12 mouse cellular contexts compared by ENCODE assay signal in genomic region chr10:80407924-80408323, GRCm38 (mm10). TPM values are rescaled to one million over a fixed set of nuclear protein-coding genes. Genes with fewer than 3 reads are reported as not detected.
DNase-seq lines count a peak whose midpoint lies in the region; ATAC-seq and TF ChIP-seq lines count a peak whose summit lies in the region.
"Had no signal": no experiment of that assay in that cellular context is flagged by ENCODE, and none has a peak within 500 bp of the region (broad histone marks: within the 10 kb centered on the region; RNA-seq: fewer than 3 reads in every experiment).

No protein-coding gene starts in this region.

- no peak for TF ChIP-seq EP300 in stomach, postnatal 0 days (optimal IDR thresholded peaks at IDR 0.05)

- H3K4me2 ChIP-seq in hindbrain, embryonic 11.5 days (replicated peaks; ENCODE audit: low read depth, low read length) = no peak overlapping the region
- no peak overlapping the region for H3K4me2 ChIP-seq in hindbrain, postnatal 0 days (ENCODE audit: low read depth, low read length)
- H3K4me2 ChIP-seq in midbrain, embryonic 13.5 days (replicated peaks) = 0 out of 2 replicates have a peak overlapping the region, but pooled peaks have one; percentile 93
- no peak overlapping the region for H3K4me2 ChIP-seq in midbrain, embryonic 15.5 days
- no peak overlapping the region for H3K4me2 ChIP-seq in stomach, postnatal 0 days (replicated peaks; ENCODE audit: low read depth)

- H3K9me3 ChIP-seq in hindbrain, embryonic 11.5 days (ENCODE audit: control insufficient read depth, low read length) = no peaks in the 10 kb centered on the region
- H3K9me3 ChIP-seq in hindbrain, postnatal 0 days (ENCODE audit: low read length) = no peaks in the 10 kb centered on the region
- 0 out of 2 replicates have a peak, but pooled peaks cover 4% of the 10 kb centered on the region for H3K9me3 ChIP-seq in midbrain, embryonic 13.5 days
- no peaks in the 10 kb centered on the region for H3K9me3 ChIP-seq in midbrain, embryonic 15.5 days
- H3K9me3 ChIP-seq in limb, embryonic 10.5 days (replicated peaks) = no peaks in the 10 kb centered on the region
- no peaks in the 10 kb centered on the region for H3K9me3 ChIP-seq in stomach, postnatal 0 days (ENCODE audit: control insufficient read depth, low read length)

- WGBS in hindbrain, embryonic 11.5 days = 64% methylated on average over 4 of the region's 4 CpGs
- WGBS in hindbrain, postnatal 0 days = 44% methylated on average over 4 of the region's 4 CpGs
- 50% methylated on average over 4 of the region's 4 CpGs for WGBS in midbrain, embryonic 13.5 days
- 54% methylated on average over 4 of the region's 4 CpGs for WGBS in midbrain, embryonic 15.5 days
- 52% methylated on average over 4 of the region's 4 CpGs for WGBS in limb, embryonic 10.5 days
- 31% methylated on average over 4 of the region's 4 CpGs for WGBS in stomach, postnatal 0 days

- DNase-seq in hindbrain, embryonic 11.5 days (ENCODE audit: low spot score) = no peak
- DNase-seq in hindbrain, postnatal 0 days (ENCODE audit: low spot score) = no peak
- DNase-seq in limb, embryonic 10.5 days (ENCODE audit: low spot score) = no peak
- DNase-seq in stomach, postnatal 0 days (ENCODE audit: low spot score) = no peak
- no peak for DNase-seq in cerebellum, adult 18-20 months
- DNase-seq: adrenal gland, adult 8-10 months; cerebellum, adult 11 months; gastrocnemius, postnatal 10 days; layer of hippocampus, postnatal 36 days; thymus, postnatal 25 days had no signal

- no peak for ATAC-seq in hindbrain, embryonic 11.5 days (ENCODE audit: low FRiP score)
- ATAC-seq in hindbrain, postnatal 0 days = no peak
- ATAC-seq in midbrain, embryonic 13.5 days = no peak
- ATAC-seq in midbrain, embryonic 15.5 days (replicated peaks) = no peak
- ATAC-seq in stomach, postnatal 0 days (ENCODE audit: low FRiP score, low TSS enrichment) = no peak

- H3K4me1 ChIP-seq in hindbrain, embryonic 11.5 days (replicated peaks; ENCODE audit: control insufficient read depth, insufficient read depth, low read length) = peaks cover 6% of the 10 kb centered on the region
- H3K4me1 ChIP-seq in hindbrain, postnatal 0 days (ENCODE audit: insufficient read depth, low read length) = peaks cover 8% of the 10 kb centered on the region
- peaks cover 29% of the 10 kb centered on the region for H3K4me1 ChIP-seq in midbrain, embryonic 13.5 days (replicated peaks)
- H3K4me1 ChIP-seq in midbrain, embryonic 15.5 days = peaks cover 33% of the 10 kb centered on the region
- peaks cover 24% of the 10 kb centered on the region for H3K4me1 ChIP-seq in limb, embryonic 10.5 days
- H3K4me1 ChIP-seq in stomach, postnatal 0 days (replicated peaks; ENCODE audit: control insufficient read depth, insufficient read depth) = no peaks in the 10 kb centered on the region

- no peaks in the 10 kb centered on the region for H3K27me3 ChIP-seq in hindbrain, embryonic 11.5 days (ENCODE audit: control insufficient read depth, insufficient read depth, low read length)
- no peaks in the 10 kb centered on the region for H3K27me3 ChIP-seq in hindbrain, postnatal 0 days (ENCODE audit: insufficient read depth, low read length)
- no peaks in the 10 kb centered on the region for H3K27me3 ChIP-seq in midbrain, embryonic 13.5 days
- H3K27me3 ChIP-seq in midbrain, embryonic 15.5 days (replicated peaks) = no peaks in the 10 kb centered on the region
- no peaks in the 10 kb centered on the region for H3K27me3 ChIP-seq in limb, embryonic 10.5 days (ENCODE audit: low read depth, poor library complexity, severe bottlenecking)
- no peaks in the 10 kb centered on the region for H3K27me3 ChIP-seq in stomach, postnatal 0 days (ENCODE audit: control insufficient read depth, insufficient read depth, low read length)

- H3K27ac ChIP-seq in hindbrain, embryonic 11.5 days (ENCODE audit: low read depth, low read length) = no peak overlapping the region
- H3K27ac ChIP-seq in hindbrain, postnatal 0 days = no peak overlapping the region
- 0 out of 2 replicates have a peak overlapping the region, but pooled peaks have one; percentile 87 for H3K27ac ChIP-seq in midbrain, embryonic 13.5 days
- H3K27ac ChIP-seq in midbrain, embryonic 15.5 days = no peak overlapping the region
- 0 out of 2 replicates have a peak overlapping the region, but pooled peaks have one; percentile 73 for H3K27ac ChIP-seq in limb, embryonic 10.5 days
- 0 out of 2 replicates have a peak overlapping the region, but pooled peaks have one; percentile 8 for H3K27ac ChIP-seq in stomach, postnatal 0 days (replicated peaks)

- 0 out of 2 replicates have a peak overlapping the region, but pooled peaks have one; percentile 12 for H3K4me3 ChIP-seq in hindbrain, embryonic 11.5 days (ENCODE audit: low read depth, low read length)
- no peak overlapping the region for H3K4me3 ChIP-seq in hindbrain, postnatal 0 days (ENCODE audit: low read length)
- H3K4me3 ChIP-seq in midbrain, embryonic 13.5 days (replicated peaks) = no peak overlapping the region
- no peak overlapping the region for H3K4me3 ChIP-seq in midbrain, embryonic 15.5 days
- peak overlapping the region; percentile 85; the same call in 1 of the 2 replicates for H3K4me3 ChIP-seq in limb, embryonic 10.5 days
- no peak overlapping the region for H3K4me3 ChIP-seq in stomach, postnatal 0 days (ENCODE audit: low read depth, low read length)

- no peak for TF ChIP-seq CTCF in hindbrain, postnatal 0 days (IDR thresholded peaks at IDR 0.05; ENCODE audit: low read depth)
- TF ChIP-seq CTCF in stomach, postnatal 0 days (IDR thresholded peaks at IDR 0.05; ENCODE audit: low read depth) = no peak

- peaks cover 25% of the 10 kb centered on the region for H3K36me3 ChIP-seq in hindbrain, embryonic 11.5 days (ENCODE audit: control insufficient read depth, insufficient read depth, low read length)
- peaks cover 23% of the 10 kb centered on the region; the same call in 1 of the 2 replicates for H3K36me3 ChIP-seq in hindbrain, postnatal 0 days (ENCODE audit: insufficient read depth, low read length)
- peaks cover 60% of the 10 kb centered on the region for H3K36me3 ChIP-seq in midbrain, embryonic 13.5 days
- peaks cover 42% of the 10 kb centered on the region for H3K36me3 ChIP-seq in midbrain, embryonic 15.5 days (replicated peaks)
- H3K36me3 ChIP-seq in limb, embryonic 10.5 days = peaks cover 66% of the 10 kb centered on the region
- H3K36me3 ChIP-seq in stomach, postnatal 0 days (ENCODE audit: control insufficient read depth, insufficient read depth, low read length) = peaks cover 32% of the 10 kb centered on the region

- 0 out of 2 replicates have a peak overlapping the region, but pooled peaks have one; percentile 4 for H3K9ac ChIP-seq in hindbrain, embryonic 11.5 days (ENCODE audit: low read depth, low read length)
- no peak overlapping the region for H3K9ac ChIP-seq in hindbrain, postnatal 0 days (replicated peaks; ENCODE audit: low read length)
- H3K9ac ChIP-seq in midbrain, embryonic 13.5 days (replicated peaks) = no peak overlapping the region
- H3K9ac ChIP-seq in midbrain, embryonic 15.5 days = no peak overlapping the region
- H3K9ac ChIP-seq in stomach, postnatal 0 days (ENCODE audit: low read length) = no peak overlapping the region

RNA-seq across cellular contexts. Expression of gene Uqcr11, which starts 1.3 kb away (rescaled TPM):
- 466 and 480 TPM in 2 replicates for polyA plus RNA-seq in hindbrain, embryonic 11.5 days (2014; fragmentation: Nextera tagmentation; extraction: Ambion mirVana)
- total RNA-seq in hindbrain, postnatal 0 days (2014; rRNA removed) = 369 and 391 TPM in 2 replicates
- polyA plus RNA-seq in hindbrain, postnatal 0 days (2015; fragmentation: Nextera tagmentation; extraction: Ambion mirVana) = 897 and 981 TPM in 2 replicates
- 518 and 572 TPM in 2 replicates for polyA plus RNA-seq in midbrain, embryonic 13.5 days (2015; fragmentation: Nextera tagmentation; extraction: Ambion mirVana)
- polyA plus RNA-seq in midbrain, embryonic 15.5 days (2015; fragmentation: Nextera tagmentation; extraction: Ambion mirVana) = 581 and 629 TPM in 2 replicates
- polyA plus RNA-seq in limb, embryonic 10.5 days (2016; fragmentation: Nextera tagmentation; extraction: Ambion mirVana) = 651 and 677 TPM in 2 replicates
- 859 and 899 TPM in 2 replicates for polyA plus RNA-seq in stomach, postnatal 0 days (2015; fragmentation: Nextera tagmentation; extraction: Ambion mirVana)

RNA-seq across cellular contexts. Expression of gene Mbd3, which starts 8.6 kb away (rescaled TPM):
- polyA plus RNA-seq in hindbrain, embryonic 11.5 days (2014; fragmentation: Nextera tagmentation; extraction: Ambion mirVana) = 227 and 240 TPM in 2 replicates
- total RNA-seq in hindbrain, postnatal 0 days (2014; rRNA removed) = 48.2 and 50.4 TPM in 2 replicates
- 166 and 175 TPM in 2 replicates for polyA plus RNA-seq in hindbrain, postnatal 0 days (2015; fragmentation: Nextera tagmentation; extraction: Ambion mirVana)
- 243 and 257 TPM in 2 replicates for polyA plus RNA-seq in midbrain, embryonic 13.5 days (2015; fragmentation: Nextera tagmentation; extraction: Ambion mirVana)
- polyA plus RNA-seq in midbrain, embryonic 15.5 days (2015; fragmentation: Nextera tagmentation; extraction: Ambion mirVana) = 227 and 250 TPM in 2 replicates
- polyA plus RNA-seq in limb, embryonic 10.5 days (2016; fragmentation: Nextera tagmentation; extraction: Ambion mirVana) = 453 and 469 TPM in 2 replicates
- polyA plus RNA-seq in stomach, postnatal 0 days (2015; fragmentation: Nextera tagmentation; extraction: Ambion mirVana) = 81.1 and 82.9 TPM in 2 replicates

RNA-seq across cellular contexts. Expression of gene Mex3d, which starts 20.5 kb away (rescaled TPM):
- polyA plus RNA-seq in hindbrain, embryonic 11.5 days (2014; fragmentation: Nextera tagmentation; extraction: Ambion mirVana) = 13.4 and 14.7 TPM in 2 replicates
- total RNA-seq in hindbrain, postnatal 0 days (2014; rRNA removed) = 129 and 145 TPM in 2 replicates
- polyA plus RNA-seq in hindbrain, postnatal 0 days (2015; fragmentation: Nextera tagmentation; extraction: Ambion mirVana) = 11.6 and 14.2 TPM in 2 replicates
- polyA plus RNA-seq in midbrain, embryonic 13.5 days (2015; fragmentation: Nextera tagmentation; extraction: Ambion mirVana) = 15.9 and 18.6 TPM in 2 replicates
- polyA plus RNA-seq in midbrain, embryonic 15.5 days (2015; fragmentation: Nextera tagmentation; extraction: Ambion mirVana) = 18.3 and 18.8 TPM in 2 replicates
- polyA plus RNA-seq in limb, embryonic 10.5 days (2016; fragmentation: Nextera tagmentation; extraction: Ambion mirVana) = 7.2 and 7.5 TPM in 2 replicates
- polyA plus RNA-seq in stomach, postnatal 0 days (2015; fragmentation: Nextera tagmentation; extraction: Ambion mirVana) = 4.1 and 4.5 TPM in 2 replicates

RNA-seq across cellular contexts. Expression of gene Tcf3, which starts 25.5 kb away (rescaled TPM):
- 110 and 130 TPM in 2 replicates for polyA plus RNA-seq in hindbrain, embryonic 11.5 days (2014; fragmentation: Nextera tagmentation; extraction: Ambion mirVana)
- 132 TPM in 2 replicates for total RNA-seq in hindbrain, postnatal 0 days (2014; rRNA removed)
- polyA plus RNA-seq in hindbrain, postnatal 0 days (2015; fragmentation: Nextera tagmentation; extraction: Ambion mirVana) = 36.2 and 36.4 TPM in 2 replicates
- 67.7 and 82.3 TPM in 2 replicates for polyA plus RNA-seq in midbrain, embryonic 13.5 days (2015; fragmentation: Nextera tagmentation; extraction: Ambion mirVana)
- polyA plus RNA-seq in midbrain, embryonic 15.5 days (2015; fragmentation: Nextera tagmentation; extraction: Ambion mirVana) = 44.9 and 55.8 TPM in 2 replicates
- polyA plus RNA-seq in limb, embryonic 10.5 days (2016; fragmentation: Nextera tagmentation; extraction: Ambion mirVana) = 260 and 283 TPM in 2 replicates
- 30.9 and 37.0 TPM in 2 replicates for polyA plus RNA-seq in stomach, postnatal 0 days (2015; fragmentation: Nextera tagmentation; extraction: Ambion mirVana)

RNA-seq across cellular contexts. Expression of gene Plk5, which starts 51.7 kb away (rescaled TPM):
- 0.11 and 0.14 TPM in 2 replicates for polyA plus RNA-seq in hindbrain, embryonic 11.5 days (2014; fragmentation: Nextera tagmentation; extraction: Ambion mirVana)
- total RNA-seq in hindbrain, postnatal 0 days (2014; rRNA removed) = 15.7 and 18.3 TPM in 2 replicates
- polyA plus RNA-seq in hindbrain, postnatal 0 days (2015; fragmentation: Nextera tagmentation; extraction: Ambion mirVana) = 8.9 and 9.3 TPM in 2 replicates
- polyA plus RNA-seq in midbrain, embryonic 13.5 days (2015; fragmentation: Nextera tagmentation; extraction: Ambion mirVana) = 0.96 and 1.3 TPM in 2 replicates
- 6.2 TPM in 2 replicates for polyA plus RNA-seq in midbrain, embryonic 15.5 days (2015; fragmentation: Nextera tagmentation; extraction: Ambion mirVana)
- 0.31 and 0.48 TPM in 2 replicates for polyA plus RNA-seq in limb, embryonic 10.5 days (2016; fragmentation: Nextera tagmentation; extraction: Ambion mirVana)
- polyA plus RNA-seq in stomach, postnatal 0 days (2015; fragmentation: Nextera tagmentation; extraction: Ambion mirVana) = 0.07 TPM in 2 replicates
- total RNA-seq: gastrocnemius, postnatal 10 days had no signal

Comparison
In these comparisons a context has a peak if more than half of its experiments do, and no peak if none do; other contexts are left out.
1. H3K27ac ChIP-seq: peak in midbrain, embryonic 13.5 days (single experiment), limb, embryonic 10.5 days (single experiment) and stomach, postnatal 0 days (single experiment); none in hindbrain, embryonic 11.5 days (single experiment), hindbrain, postnatal 0 days (single experiment) and midbrain, embryonic 15.5 days (single experiment).
2. H3K4me3 ChIP-seq: peak in hindbrain, embryonic 11.5 days (single experiment) and limb, embryonic 10.5 days (single experiment); none in hindbrain, postnatal 0 days (single experiment), midbrain, embryonic 13.5 days (single experiment), midbrain, embryonic 15.5 days (single experiment) and stomach, postnatal 0 days (single experiment).